Mouse (Mus musculus) intestine, embryonic 15.5 days (tissue): ENCODE results near the gene Nos1. TPM values are rescaled to one million over a fixed set of nuclear protein-coding genes. Genes with fewer than 3 reads are reported as not detected.

ENCODE experiments used
- ATAC-seq: fragments of 200-750 bp; cut with Nextera tagmentation; 2 replicates; pipeline ENCODE4 v1.8.0; 2017; ENCODE audit warnings: moderate TSS enrichment, moderate library complexity
- H3K27ac ChIP-seq: fragments of 300-500 bp; sonication (generic); 2 replicates; pipeline ENCODE4 v1.5.1; 2015; ENCODE audit warnings: mild to moderate bottlenecking, inconsistent platforms
- H3K27me3 ChIP-seq: fragments of 300-500 bp; sonication (generic); replicated peaks from 2 replicates; pipeline ENCODE4 v1.6.1; 2015; ENCODE audit warnings: inconsistent platforms
- H3K36me3 ChIP-seq: fragments of 300-500 bp; sonication (generic); 2 replicates; pipeline ENCODE4 v1.6.1; 2015; ENCODE audit warnings: inconsistent platforms
- H3K4me1 ChIP-seq: fragments of 300-500 bp; sonication (generic); replicated peaks from 2 replicates; pipeline ENCODE4 v1.6.1; 2015; ENCODE audit warnings: inconsistent platforms
- H3K4me2 ChIP-seq: fragments of 300-500 bp; sonication (generic); replicated peaks from 2 replicates; pipeline ENCODE4 v1.6.1; 2015; ENCODE audit warnings: mild to moderate bottlenecking, inconsistent platforms
- H3K4me3 ChIP-seq: fragments of 300-500 bp; sonication (generic); replicated peaks from 2 replicates; pipeline ENCODE4 v1.5.1; 2015; ENCODE audit warnings: inconsistent platforms
- H3K9ac ChIP-seq: fragments of 300-500 bp; sonication (generic); 2 replicates; pipeline ENCODE4 v1.6.1; 2015; ENCODE audit warnings: inconsistent platforms
- H3K9me3 ChIP-seq: fragments of 300-500 bp; sonication (generic); 2 replicates; pipeline ENCODE4 v1.6.1; 2016; ENCODE audit warnings: inconsistent platforms
- WGBS: fragments of 180-500 bp; shearing (Covaris S2); methylation state at CpG from one replicate; pipeline ENCODE4 v1.1.7; 2015; 5-methylcytosine and 5-hydroxymethylcytosine counted together
- polyA plus RNA-seq: library from polyadenylated mRNA; unstranded; fragments of >200 nt; fragmentation: Nextera tagmentation; extraction: Ambion mirVana; gene quantifications from 2 replicates; pipeline ENCODE4 v1.2.1, GENCODE M21; 2015

The Nos1 gene
- polyA plus RNA-seq, 1 experiment from 2014 or later: 0.87 TPM

DNA sequence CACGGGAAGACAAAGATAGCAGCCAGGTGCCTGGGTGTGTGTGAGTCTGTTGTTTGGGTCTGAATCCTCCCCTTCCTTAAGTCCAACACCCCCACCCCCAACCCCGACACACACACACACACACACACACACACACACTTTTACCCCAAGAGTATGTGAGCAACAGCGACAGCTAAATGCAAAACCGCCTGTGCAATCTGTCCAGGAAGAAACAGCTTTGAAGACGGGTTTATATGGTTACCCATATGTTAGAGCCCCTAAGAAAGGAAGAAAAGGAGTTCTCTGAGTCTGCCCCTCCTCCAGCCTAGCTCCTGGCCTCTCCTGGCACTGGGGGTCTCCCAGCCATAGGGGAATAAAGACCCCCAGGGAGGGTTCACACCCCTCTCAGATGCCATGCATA, 60.2 kb downstream of the Nos1 start:
- Histone ChIP-seq H3K4me1 (peaks cover 9% of the 10 kb centered on the region), H3K9ac (no peak overlapping the region), H3K27ac (no peak overlapping the region), H3K4me3 (no peak overlapping the region), H3K4me2 (no peak overlapping the region), H3K9me3 (no peaks in the 10 kb centered on the region), H3K27me3 (peaks cover 56% of the 10 kb centered on the region), H3K36me3 (no peaks in the 10 kb centered on the region)
- WGBS: 33% methylated on average over 5 of the region's 5 CpGs
- ATAC-seq: no peak

DNA sequence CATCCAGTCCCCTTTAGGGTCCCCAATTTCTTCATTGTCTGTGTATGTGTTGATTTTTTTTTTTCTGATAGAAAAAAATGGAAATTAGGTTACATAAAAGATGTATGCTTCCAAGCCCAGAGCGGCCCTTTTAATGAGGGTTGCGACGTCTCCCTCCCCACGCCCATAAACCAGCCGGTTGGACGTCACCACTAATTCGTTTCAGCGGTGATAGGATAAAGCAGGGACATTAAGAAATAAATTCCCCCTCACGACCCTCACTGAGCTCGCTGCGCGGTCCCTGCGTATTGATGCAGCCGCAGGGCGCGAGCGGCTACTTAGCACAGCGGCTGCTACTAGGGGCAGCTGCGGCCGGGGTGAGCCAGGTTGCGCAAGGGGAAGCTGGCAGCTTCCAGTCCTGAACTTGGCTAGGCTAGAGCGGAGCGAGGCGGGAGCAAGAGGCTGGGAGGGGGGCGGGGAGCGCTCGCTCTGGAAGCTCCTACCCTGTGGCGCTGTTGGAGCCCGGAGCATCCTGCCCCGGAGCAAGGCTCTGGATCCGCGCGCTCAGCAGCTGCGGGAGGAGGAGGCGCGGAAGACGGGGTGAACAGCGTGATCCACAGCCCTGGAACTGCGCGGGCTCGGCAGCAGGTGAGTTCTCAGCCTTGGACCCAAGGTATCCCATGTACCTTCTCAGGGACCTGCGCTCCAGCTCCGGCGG, 61.0 kb downstream of the Nos1 start:
- Histone ChIP-seq H3K27ac (no peak overlapping the region), H3K36me3 (no peaks in the 10 kb centered on the region), H3K4me2 (peak overlapping the region; percentile 36), H3K4me1 (peaks cover 9% of the 10 kb centered on the region), H3K9ac (no peak overlapping the region), H3K4me3 (peak overlapping the region; percentile 12; the same call in 1 of the 2 replicates), H3K9me3 (no peaks in the 10 kb centered on the region), H3K27me3 (peaks cover 62% of the 10 kb centered on the region)
- no peak for ATAC-seq
- 2% methylated on average over 44 of the region's 44 CpGs for WGBS

DNA sequence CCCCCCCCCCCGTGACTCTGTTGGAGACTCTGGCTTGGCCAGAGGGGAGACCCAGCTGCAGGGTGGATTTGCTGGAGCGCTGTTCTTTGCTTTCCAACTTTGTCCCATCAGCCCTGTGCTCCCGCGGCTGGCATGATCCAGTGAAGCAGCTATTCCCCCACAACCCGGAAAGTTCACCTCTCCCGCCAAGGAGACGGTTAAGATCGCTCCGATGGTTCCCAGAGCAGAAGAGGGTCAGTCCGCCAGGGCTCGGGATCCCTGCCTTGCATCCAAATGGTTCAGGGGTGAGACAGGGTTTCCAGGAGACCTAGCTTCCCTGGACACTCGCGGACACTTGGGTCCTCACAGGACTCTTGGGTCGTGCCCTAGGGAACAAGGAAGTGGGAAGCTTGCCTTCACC, 61.9 kb downstream of the Nos1 start:
- Histone ChIP-seq H3K4me1 (peaks cover 9% of the 10 kb centered on the region), H3K36me3 (no peaks in the 10 kb centered on the region), H3K9ac (no peak overlapping the region), H3K27ac (no peak overlapping the region), H3K4me2 (no peak overlapping the region), H3K27me3 (peaks cover 62% of the 10 kb centered on the region), H3K9me3 (no peaks in the 10 kb centered on the region), H3K4me3 (no peak overlapping the region)
- 9% methylated on average over 14 of the region's 14 CpGs for WGBS
- ATAC-seq: no peak

DNA sequence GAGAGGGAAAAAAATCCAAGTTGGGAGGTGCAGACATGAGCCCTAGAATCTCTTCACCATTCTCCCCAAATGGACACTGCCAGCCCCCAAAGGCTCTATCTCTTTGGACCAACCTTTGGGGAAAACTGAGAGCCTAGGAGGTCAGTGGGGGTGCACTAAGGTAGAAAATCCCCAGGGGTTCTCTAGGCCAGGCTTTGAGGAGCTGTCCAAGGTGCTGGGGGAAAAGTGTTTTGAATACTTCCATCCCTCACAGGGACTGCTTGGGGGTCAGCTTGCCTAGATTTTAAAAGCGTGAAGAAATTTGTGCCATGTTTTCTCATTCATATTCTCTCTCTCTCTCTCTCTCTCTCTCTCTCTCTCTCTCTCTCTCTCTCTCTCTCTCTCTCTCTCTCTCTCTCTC, 63.8 kb downstream of the Nos1 start:
- H3K27ac ChIP-seq: no peak overlapping the region
- ATAC-seq: no peak
- H3K4me1 ChIP-seq: peaks cover 9% of the 10 kb centered on the region
- H3K9ac ChIP-seq: no peak overlapping the region
- 33% methylated on average over 1 of the region's 1 CpGs for WGBS
- no peaks in the 10 kb centered on the region for H3K36me3 ChIP-seq
- H3K9me3 ChIP-seq: no peaks in the 10 kb centered on the region
- no peak overlapping the region for H3K4me2 ChIP-seq
- H3K27me3 ChIP-seq: peaks cover 52% of the 10 kb centered on the region
- no peak overlapping the region for H3K4me3 ChIP-seq

DNA sequence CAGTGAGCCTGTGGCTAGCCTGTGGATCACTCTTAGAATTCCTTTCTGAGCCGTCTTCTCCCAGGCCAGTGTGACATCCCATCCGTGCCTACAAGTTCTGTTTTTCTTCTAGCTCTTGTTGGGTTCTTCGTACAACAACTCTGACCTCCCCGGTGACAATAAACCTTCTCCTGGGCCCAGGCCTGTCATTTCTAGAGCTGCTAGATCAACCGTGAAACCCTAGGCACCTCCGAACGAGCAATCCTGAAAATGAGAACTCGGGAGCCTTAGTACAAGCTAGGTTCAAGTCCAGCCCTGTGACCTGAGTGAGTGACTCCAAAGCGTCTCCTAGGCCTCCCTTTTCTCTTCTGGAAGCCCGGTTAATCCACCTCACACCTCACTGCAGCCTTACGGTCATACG, 69.6 kb downstream of the Nos1 start:
- no peak overlapping the region for H3K9ac ChIP-seq
- H3K4me3 ChIP-seq: no peak overlapping the region
- WGBS: 79% methylated on average over 12 of the region's 12 CpGs
- no peaks in the 10 kb centered on the region for H3K9me3 ChIP-seq
- H3K27ac ChIP-seq: no peak overlapping the region
- ATAC-seq: no peak
- no peak overlapping the region for H3K4me2 ChIP-seq
- peaks cover 7% of the 10 kb centered on the region; the same call in 1 of the 2 replicates for H3K27me3 ChIP-seq
- no peaks in the 10 kb centered on the region for H3K4me1 ChIP-seq
- no peaks in the 10 kb centered on the region for H3K36me3 ChIP-seq

DNA sequence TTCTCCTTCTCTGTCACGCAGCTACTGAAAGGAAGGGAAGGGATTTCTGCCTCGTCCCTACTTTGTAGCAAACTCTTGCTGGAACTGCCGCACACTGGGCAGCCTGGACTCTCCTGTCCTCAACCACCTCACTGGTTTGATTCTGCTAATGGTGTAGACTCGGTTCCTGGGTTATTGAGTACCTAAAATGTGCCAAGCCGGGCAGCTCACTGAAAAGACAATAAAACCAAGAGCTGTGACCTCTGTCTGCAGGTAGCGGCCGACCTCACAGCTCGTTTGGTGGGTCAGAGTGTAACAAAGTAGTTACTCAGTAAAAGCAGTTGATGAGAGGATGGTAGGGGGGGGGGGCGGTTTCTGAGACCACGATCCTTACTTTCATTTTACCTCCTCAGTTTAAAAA, 72.9 kb downstream of the Nos1 start:
- Histone ChIP-seq H3K36me3 (no peaks in the 10 kb centered on the region), H3K4me3 (no peak overlapping the region), H3K9me3 (no peaks in the 10 kb centered on the region), H3K4me1 (no peaks in the 10 kb centered on the region), H3K27ac (no peak overlapping the region), H3K4me2 (no peak overlapping the region), H3K27me3 (no peaks in the 10 kb centered on the region), H3K9ac (no peak overlapping the region)
- ATAC-seq: no peak
- 60% methylated on average over 10 of the region's 10 CpGs for WGBS

DNA sequence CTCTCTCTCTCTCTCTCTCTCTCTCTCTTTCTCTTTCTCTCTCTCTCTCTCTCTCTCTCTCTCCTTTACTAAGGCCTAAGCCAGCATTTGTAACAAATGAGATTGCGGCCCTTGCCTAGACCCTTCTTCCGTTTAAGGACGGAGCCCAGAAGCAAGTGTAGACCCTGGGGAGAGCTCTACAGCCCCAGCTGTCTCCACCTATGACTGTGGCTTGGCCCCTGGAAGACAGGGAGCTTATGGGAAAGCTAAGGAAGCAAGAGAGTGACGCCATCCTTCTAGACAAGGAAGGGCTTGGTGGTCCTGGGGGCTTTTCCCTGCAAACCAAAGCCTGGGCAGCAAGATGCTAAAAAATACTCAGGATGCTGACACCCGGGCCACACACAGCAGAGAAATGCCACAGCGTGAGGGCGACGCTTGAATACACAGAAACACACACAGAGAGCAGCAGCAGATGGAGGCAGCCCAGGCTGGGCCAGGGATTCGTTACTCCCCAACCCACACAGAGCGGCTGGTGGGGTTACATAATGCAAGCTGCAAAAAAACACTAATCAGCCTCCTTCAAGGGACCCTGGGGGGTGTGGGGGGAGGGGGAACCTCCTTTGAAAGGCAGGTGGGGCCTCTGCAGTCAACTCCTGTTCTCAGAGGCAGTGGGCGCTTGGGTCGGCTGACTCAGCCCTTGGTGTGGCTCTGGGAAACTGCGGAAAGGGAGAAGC, 83.9 kb downstream of the Nos1 start:
- no peaks in the 10 kb centered on the region for H3K36me3 ChIP-seq
- H3K27ac ChIP-seq: no peak overlapping the region
- WGBS: 23% methylated on average over 13 of the region's 13 CpGs
- no peak overlapping the region for H3K4me3 ChIP-seq
- no peak overlapping the region for H3K4me2 ChIP-seq
- no peaks in the 10 kb centered on the region for H3K9me3 ChIP-seq
- no peak for ATAC-seq
- peaks cover 12% of the 10 kb centered on the region; the same call in 1 of the 2 replicates for H3K27me3 ChIP-seq
- H3K4me1 ChIP-seq: no peaks in the 10 kb centered on the region
- H3K9ac ChIP-seq: no peak overlapping the region

DNA sequence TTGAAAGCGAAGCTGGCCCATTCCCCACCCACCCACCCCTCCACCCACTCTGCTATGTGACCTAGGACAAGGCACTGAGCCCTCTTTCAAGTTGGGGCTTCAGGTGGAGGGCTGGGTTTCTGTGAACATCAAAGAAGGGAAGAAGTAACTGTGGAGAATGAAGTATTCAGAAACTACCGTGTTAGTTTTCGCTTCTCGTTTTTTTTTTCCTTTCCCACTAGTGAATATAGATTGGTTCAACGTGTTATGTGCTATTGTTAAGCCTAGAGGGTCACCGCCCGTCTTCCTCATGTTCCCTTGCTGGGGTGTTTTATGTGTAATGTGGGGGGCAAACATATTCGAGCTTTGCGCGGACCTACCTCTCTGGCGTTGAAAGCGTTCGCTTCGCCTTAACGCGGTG, 85.0 kb downstream of the Nos1 start:
- H3K4me1 ChIP-seq: no peaks in the 10 kb centered on the region
- no peak overlapping the region for H3K27ac ChIP-seq
- WGBS: 68% methylated on average over 16 of the region's 16 CpGs
- no peak overlapping the region for H3K4me3 ChIP-seq
- no peak overlapping the region for H3K9ac ChIP-seq
- ATAC-seq: no peak
- H3K36me3 ChIP-seq: no peaks in the 10 kb centered on the region
- H3K9me3 ChIP-seq: no peaks in the 10 kb centered on the region
- no peak overlapping the region for H3K4me2 ChIP-seq
- H3K27me3 ChIP-seq: peaks cover 11% of the 10 kb centered on the region; the same call in 1 of the 2 replicates

DNA sequence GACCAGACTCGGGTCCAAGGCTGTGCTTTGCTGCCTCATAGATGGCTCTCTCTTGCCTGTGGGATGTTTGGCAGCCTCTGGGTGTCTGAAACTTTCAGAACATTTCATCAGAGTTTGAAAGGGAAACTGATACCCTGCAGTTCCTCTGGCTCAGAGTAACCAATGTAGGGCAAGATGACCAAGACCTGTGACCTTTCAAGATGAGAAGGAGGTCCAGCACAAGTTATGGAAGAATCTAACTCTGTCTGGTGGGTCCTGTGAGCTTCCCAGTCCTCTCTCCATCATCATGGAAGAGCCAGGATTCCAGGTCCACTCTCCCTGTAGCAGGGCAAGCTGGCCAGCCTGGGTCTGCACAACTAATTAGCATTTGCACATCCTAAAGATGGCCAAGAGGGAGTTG, 90.8 kb downstream of the Nos1 start:
- Histone ChIP-seq H3K27me3 (peaks cover under 1% of the 10 kb centered on the region; the same call in 1 of the 2 replicates), H3K27ac (no peak overlapping the region), H3K36me3 (no peaks in the 10 kb centered on the region), H3K4me3 (no peak overlapping the region), H3K4me1 (no peaks in the 10 kb centered on the region), H3K4me2 (no peak overlapping the region), H3K9me3 (no peaks in the 10 kb centered on the region), H3K9ac (no peak overlapping the region)
- WGBS: 59% methylated on average over 1 of the region's 1 CpGs
- no peak for ATAC-seq

DNA sequence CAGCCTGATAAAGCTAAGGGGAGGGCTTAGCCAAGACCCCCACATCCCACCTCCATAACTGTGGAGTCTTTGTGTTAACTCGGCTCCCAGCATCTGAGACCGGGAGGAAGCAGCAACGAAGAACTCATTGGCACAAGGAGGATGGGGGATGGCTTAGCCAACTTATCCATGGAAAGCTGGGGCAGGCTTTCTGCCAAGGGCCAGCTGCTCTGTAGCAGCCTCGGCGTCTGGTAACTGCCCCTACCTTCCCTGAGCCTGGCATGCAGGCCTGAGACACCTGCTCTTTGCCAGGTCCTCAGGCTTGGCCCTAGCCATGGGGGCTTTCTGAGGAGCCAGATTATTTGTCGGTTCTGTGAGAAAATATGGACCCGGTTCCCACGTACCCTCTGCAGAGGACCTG, 93.0 kb downstream of the Nos1 start:
- Histone ChIP-seq H3K4me1 (no peaks in the 10 kb centered on the region), H3K27ac (no peak overlapping the region), H3K4me2 (no peak overlapping the region), H3K4me3 (no peak overlapping the region), H3K9me3 (no peaks in the 10 kb centered on the region), H3K36me3 (no peaks in the 10 kb centered on the region), H3K27me3 (no peaks in the 10 kb centered on the region), H3K9ac (no peak overlapping the region)
- WGBS: 85% methylated on average over 8 of the region's 8 CpGs
- no peak for ATAC-seq

DNA sequence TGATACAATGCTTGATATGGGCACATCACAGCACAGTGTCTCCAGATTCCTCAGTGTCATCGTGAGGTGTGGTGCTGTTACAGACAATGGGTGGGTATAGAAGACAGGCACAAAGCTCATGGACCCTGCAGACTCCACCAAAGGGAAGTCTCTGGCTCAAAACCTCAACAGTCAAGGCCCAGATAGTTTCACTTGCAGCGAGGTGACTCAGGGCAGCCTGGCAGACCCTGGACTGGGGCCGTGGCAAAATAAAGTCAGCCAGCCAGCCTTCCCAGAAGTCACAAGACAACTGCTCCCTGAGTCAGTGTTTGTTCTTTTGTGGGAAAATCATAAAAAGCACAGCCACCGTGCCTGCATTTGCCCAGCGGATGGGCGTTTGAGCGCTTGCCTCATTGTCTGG, 93.4 kb downstream of the Nos1 start:
- Histone ChIP-seq H3K36me3 (no peaks in the 10 kb centered on the region), H3K4me1 (no peaks in the 10 kb centered on the region), H3K27ac (no peak overlapping the region), H3K9me3 (no peaks in the 10 kb centered on the region), H3K4me2 (no peak overlapping the region), H3K27me3 (no peaks in the 10 kb centered on the region), H3K9ac (no peak overlapping the region), H3K4me3 (no peak overlapping the region)
- ATAC-seq: 0 out of 2 replicates have a peak, but pooled peaks have one; percentile 17
- 70% methylated on average over 7 of the region's 7 CpGs for WGBS

DNA sequence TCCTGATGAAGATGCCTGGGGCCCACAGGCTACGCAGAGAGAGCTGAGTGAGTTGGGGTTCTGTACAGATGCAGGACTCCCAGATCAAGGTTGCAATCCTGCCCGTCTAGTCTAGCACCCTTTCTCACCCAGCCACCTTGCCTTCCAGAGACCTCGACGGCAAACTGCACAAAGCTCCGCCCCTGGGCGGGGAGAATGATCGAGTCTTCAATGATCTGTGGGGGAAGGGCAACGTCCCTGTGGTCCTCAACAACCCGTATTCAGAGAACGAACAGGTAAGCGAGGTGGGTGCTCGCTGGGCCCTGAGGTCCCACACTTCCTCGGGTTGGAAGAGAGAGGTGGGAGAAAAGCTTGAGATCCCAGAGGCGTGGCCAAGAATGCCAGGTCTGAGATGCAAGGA, 98.3 kb downstream of the Nos1 start:
- no peak overlapping the region for H3K27ac ChIP-seq
- ATAC-seq: no peak
- H3K36me3 ChIP-seq: no peaks in the 10 kb centered on the region
- no peaks in the 10 kb centered on the region for H3K9me3 ChIP-seq
- no peaks in the 10 kb centered on the region for H3K27me3 ChIP-seq
- no peaks in the 10 kb centered on the region for H3K4me1 ChIP-seq
- H3K4me2 ChIP-seq: no peak overlapping the region
- no peak overlapping the region for H3K9ac ChIP-seq
- H3K4me3 ChIP-seq: no peak overlapping the region
- WGBS: 37% methylated on average over 14 of the region's 14 CpGs
